Mouse (Mus musculus) liver, embryonic 15.5 days (tissue): ENCODE data around the gene S100b. TPM values are rescaled to one million over a fixed set of nuclear protein-coding genes. Genes with fewer than 3 reads are reported as not detected.

Experiments
- ATAC-seq: fragments of 200-750 bp; cut with Nextera tagmentation; 2 replicates; pipeline ENCODE4 v1.8.0; 2017; ENCODE audit warnings: moderate number of reproducible peaks, mild to moderate bottlenecking, moderate library complexity; ENCODE audit not compliant: insufficient read depth
- H3K27ac ChIP-seq: fragments of 300-500 bp; sonication (generic); replicated peaks from 2 replicates; pipeline ENCODE4 v1.5.1; 2015; ENCODE audit warnings: mild to moderate bottlenecking, inconsistent platforms
- H3K27me3 ChIP-seq: fragments of 300-500 bp; sonication (generic); 2 replicates; pipeline ENCODE4 v1.6.1; 2015; ENCODE audit warnings: mild to moderate bottlenecking, inconsistent platforms
- H3K36me3 ChIP-seq: fragments of 300-500 bp; sonication (generic); replicated peaks from 2 replicates; pipeline ENCODE4 v1.6.1; 2015; ENCODE audit warnings: moderate library complexity, mild to moderate bottlenecking, inconsistent platforms
- H3K4me1 ChIP-seq: fragments of 300-500 bp; sonication (generic); replicated peaks from 2 replicates; pipeline ENCODE4 v1.6.1; 2015; ENCODE audit warnings: inconsistent platforms
- H3K4me2 ChIP-seq: fragments of 300-500 bp; sonication (generic); 2 replicates; pipeline ENCODE4 v1.6.1; 2015; ENCODE audit warnings: moderate library complexity, mild to moderate bottlenecking, inconsistent platforms
- H3K4me3 ChIP-seq: fragments of 300-500 bp; sonication (generic); replicated peaks from 2 replicates; pipeline ENCODE4 v1.5.1; 2015; ENCODE audit warnings: mild to moderate bottlenecking, inconsistent platforms
- H3K9ac ChIP-seq: fragments of 300-500 bp; sonication (generic); 2 replicates; pipeline ENCODE4 v1.6.1; 2015; ENCODE audit warnings: moderate library complexity, mild to moderate bottlenecking, inconsistent platforms
- H3K9me3 ChIP-seq: fragments of 300-500 bp; sonication (generic); replicated peaks from 2 replicates; pipeline ENCODE4 v1.6.1; 2016; ENCODE audit warnings: inconsistent platforms
- WGBS: fragments of 180-500 bp; shearing (Covaris S2); methylation state at CpG from one replicate; pipeline ENCODE4 v1.1.7; 2015; ENCODE audit warnings: mixed read lengths; ENCODE audit not compliant: insufficient replicate concordance; 5-methylcytosine and 5-hydroxymethylcytosine counted together
- polyA plus RNA-seq: library from polyadenylated mRNA; unstranded; fragments of >200 nt; fragmentation: Nextera tagmentation; extraction: Ambion mirVana; gene quantifications from 2 replicates; pipeline ENCODE4 v1.2.1, GENCODE M21; 2015

The S100b gene
- polyA plus RNA-seq, 1 experiment from 2014 or later = 0.12 TPM

DNA sequence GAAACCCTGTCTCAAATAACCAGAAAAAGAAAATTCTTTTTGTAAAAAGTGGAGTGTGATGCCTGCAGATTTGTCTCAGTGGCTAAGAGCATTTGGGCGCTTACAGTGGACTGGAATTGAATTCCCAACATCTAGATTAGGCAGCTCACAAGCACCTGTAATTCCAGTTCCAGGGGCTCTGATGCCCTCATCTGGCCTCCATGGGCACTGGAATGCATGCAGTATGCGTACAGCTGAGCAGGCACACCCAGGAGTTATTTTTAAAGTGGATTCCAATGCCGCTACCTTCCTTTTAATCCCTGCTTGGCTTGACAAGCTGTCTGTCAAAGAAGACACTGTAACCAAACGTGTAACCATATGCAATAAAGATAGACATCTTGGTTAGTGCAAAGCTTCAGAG, 14.3 kb upstream of the S100b start:
- H3K9me3 ChIP-seq = no peaks in the 10 kb centered on the region
- peaks cover 13% of the 10 kb centered on the region for H3K4me1 ChIP-seq
- H3K9ac ChIP-seq = no peak overlapping the region
- no peak for ATAC-seq
- no peak overlapping the region for H3K27ac ChIP-seq
- WGBS = 54% methylated on average over 4 of the region's 4 CpGs
- no peaks in the 10 kb centered on the region for H3K27me3 ChIP-seq
- no peak overlapping the region for H3K4me3 ChIP-seq
- no peaks in the 10 kb centered on the region for H3K36me3 ChIP-seq
- no peak overlapping the region for H3K4me2 ChIP-seq

DNA sequence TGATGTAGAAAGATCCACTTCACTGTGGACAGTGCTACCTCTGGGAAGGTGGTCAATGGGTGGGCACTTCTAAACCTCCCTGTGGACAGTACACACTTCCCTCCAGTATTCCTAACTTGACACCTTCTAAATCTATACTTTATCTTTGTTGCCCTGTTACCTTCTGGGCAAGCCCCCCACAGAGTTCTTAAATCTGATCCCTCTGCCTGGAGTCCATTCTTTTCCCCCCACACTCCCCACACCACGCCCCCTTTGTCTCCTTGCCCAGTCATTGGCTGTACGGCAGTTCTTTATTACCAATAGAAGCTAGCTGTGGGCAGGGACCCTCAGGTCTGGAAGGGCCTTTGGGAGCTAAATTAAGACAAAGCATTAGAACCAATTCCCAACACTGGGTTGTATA, 8.5 kb upstream of the S100b start:
- Histone ChIP-seq H3K27ac (no peak overlapping the region), H3K9me3 (no peaks in the 10 kb centered on the region), H3K4me2 (no peak overlapping the region), H3K9ac (no peak overlapping the region), H3K4me3 (no peak overlapping the region), H3K36me3 (no peaks in the 10 kb centered on the region), H3K4me1 (no peaks in the 10 kb centered on the region), H3K27me3 (no peaks in the 10 kb centered on the region)
- WGBS = 54% methylated on average over 2 of the region's 2 CpGs
- ATAC-seq = no peak

DNA sequence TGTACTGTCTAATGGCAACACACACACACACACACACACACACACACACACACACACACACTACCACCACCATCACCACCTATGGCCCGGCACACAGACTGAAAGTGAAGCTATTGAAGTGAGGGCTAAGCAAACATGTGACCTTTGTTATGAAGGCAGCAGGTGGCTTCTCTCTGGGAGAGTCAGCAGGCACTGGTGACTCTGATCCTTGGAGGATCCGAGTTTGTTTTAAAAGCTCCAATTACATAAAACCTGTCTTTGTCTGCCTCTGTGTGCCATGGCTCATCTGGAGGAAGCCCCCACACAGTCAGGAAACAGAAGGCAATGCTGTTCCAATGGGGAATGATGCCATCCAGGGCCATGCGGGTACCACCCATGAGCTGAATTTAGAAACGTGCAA, 7.1 kb upstream of the S100b start:
- Histone ChIP-seq H3K4me3 (no peak overlapping the region), H3K36me3 (no peaks in the 10 kb centered on the region), H3K9me3 (no peaks in the 10 kb centered on the region), H3K9ac (no peak overlapping the region), H3K27ac (no peak overlapping the region), H3K4me1 (no peaks in the 10 kb centered on the region), H3K4me2 (no peak overlapping the region), H3K27me3 (no peaks in the 10 kb centered on the region)
- ATAC-seq = no peak
- WGBS = 45% methylated on average over 4 of the region's 4 CpGs

DNA sequence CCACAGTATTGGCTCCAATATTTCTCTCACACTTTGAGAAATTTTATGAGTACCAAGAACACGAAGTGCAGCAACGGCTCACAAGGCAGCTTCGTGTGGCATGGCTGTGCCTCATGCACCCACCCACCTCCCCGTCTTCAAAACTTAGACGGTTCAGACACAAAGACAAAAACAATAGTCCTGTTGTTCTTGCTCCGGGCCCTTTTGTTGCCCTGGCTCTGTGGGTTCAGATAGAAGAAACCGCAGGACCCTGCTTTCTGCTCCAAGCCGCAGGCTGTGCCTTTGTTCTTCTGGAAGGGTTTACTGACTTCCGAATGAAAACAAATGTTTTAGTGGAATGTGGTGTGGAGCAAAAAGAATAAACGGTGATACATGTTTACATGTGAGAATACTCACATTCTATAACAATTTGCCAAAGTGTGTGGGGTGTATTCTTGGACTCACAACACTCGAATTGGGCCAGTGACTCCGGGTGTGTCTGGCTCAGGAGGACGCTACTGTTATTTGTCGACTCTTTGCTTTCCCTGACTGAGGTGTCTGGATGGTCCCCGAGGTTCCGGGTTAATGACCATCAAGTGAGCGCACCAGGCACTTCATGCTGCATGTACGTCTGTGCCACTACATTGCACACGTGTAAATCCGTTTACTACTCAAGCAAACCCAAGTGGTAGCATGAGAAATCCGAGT, 5.5 kb upstream of the S100b start:
- H3K27ac ChIP-seq = no peak overlapping the region
- no peaks in the 10 kb centered on the region for H3K36me3 ChIP-seq
- WGBS = 58% methylated on average over 21 of the region's 21 CpGs
- ATAC-seq = no peak
- H3K4me1 ChIP-seq = no peaks in the 10 kb centered on the region
- no peaks in the 10 kb centered on the region for H3K9me3 ChIP-seq
- no peak overlapping the region for H3K9ac ChIP-seq
- no peaks in the 10 kb centered on the region for H3K27me3 ChIP-seq
- no peak overlapping the region for H3K4me2 ChIP-seq
- no peak overlapping the region for H3K4me3 ChIP-seq

DNA sequence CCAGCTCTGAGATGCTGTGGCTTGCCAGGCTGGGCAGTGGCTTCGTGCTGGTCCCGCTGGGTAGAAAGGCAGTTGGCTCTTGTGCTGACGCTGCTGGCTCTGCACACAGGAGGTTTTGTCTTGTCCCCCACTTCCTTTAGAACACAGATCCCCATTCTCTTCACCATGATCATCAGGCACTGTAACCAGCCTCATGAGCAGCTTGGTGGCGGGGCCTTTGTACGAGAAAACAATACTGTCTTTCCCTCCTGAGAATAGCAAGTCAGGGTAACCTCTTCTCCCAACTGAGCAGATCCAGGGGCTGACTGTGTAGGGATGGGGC, 5.0 kb upstream of the S100b start:
- Histone ChIP-seq H3K4me1 (no peaks in the 10 kb centered on the region), H3K4me3 (no peak overlapping the region), H3K9me3 (no peaks in the 10 kb centered on the region), H3K4me2 (no peak overlapping the region), H3K9ac (no peak overlapping the region), H3K27ac (no peak overlapping the region), H3K36me3 (no peaks in the 10 kb centered on the region), H3K27me3 (no peaks in the 10 kb centered on the region)
- no peak for ATAC-seq
- 70% methylated on average over 5 of the region's 5 CpGs for WGBS

DNA sequence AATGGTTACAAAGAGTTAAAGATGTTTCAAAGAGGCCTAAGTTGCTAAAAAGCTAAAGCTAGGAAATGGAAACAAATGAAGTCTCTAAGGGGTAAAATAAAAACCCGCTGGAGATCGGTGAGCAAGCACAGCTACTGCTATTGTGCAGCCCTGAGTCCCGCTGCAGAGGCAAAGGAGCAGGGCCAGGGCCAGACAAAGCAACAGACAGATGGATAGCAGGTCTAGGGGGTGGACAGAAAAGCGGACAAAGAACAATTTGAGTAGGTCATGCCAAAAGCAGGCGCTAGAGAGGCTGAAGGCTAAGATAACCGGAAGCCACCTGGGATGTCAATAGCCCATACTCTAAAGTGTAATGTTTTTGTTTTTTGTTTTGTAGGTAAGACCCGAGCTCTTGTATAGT, 2.8 kb upstream of the S100b start:
- Histone ChIP-seq H3K36me3 (no peaks in the 10 kb centered on the region), H3K4me1 (no peaks in the 10 kb centered on the region), H3K9ac (no peak overlapping the region), H3K27ac (no peak overlapping the region), H3K4me3 (no peak overlapping the region), H3K4me2 (no peak overlapping the region), H3K27me3 (no peaks in the 10 kb centered on the region), H3K9me3 (no peaks in the 10 kb centered on the region)
- no peak for ATAC-seq
- WGBS = 66% methylated on average over 7 of the region's 7 CpGs

DNA sequence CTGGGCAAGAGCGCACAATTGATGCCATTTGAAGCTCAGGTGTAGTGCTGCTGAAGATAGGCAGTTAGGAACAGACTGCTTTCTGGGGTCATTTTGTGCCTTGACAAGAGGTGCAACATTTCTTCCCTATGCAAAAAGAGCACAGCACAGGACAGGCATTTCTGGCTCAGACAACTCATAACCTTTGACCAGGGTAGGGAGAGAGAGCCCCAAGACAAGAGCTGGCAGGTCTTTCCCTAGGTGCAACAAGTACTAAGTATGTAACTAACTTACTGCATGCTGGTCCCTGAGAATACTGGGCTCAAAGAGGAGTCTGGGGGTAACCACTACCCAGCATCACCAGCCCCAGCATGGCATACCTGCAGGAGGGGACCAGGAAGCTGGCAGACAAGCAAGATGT, 574 bp upstream of the S100b start:
- no peak overlapping the region for H3K4me3 ChIP-seq
- no peak overlapping the region for H3K9ac ChIP-seq
- no peaks in the 10 kb centered on the region for H3K9me3 ChIP-seq
- H3K4me2 ChIP-seq = no peak overlapping the region
- 77% methylated on average over 1 of the region's 1 CpGs for WGBS
- H3K27me3 ChIP-seq = no peaks in the 10 kb centered on the region
- no peaks in the 10 kb centered on the region for H3K36me3 ChIP-seq
- no peak overlapping the region for H3K27ac ChIP-seq
- ATAC-seq = no peak
- H3K4me1 ChIP-seq = no peaks in the 10 kb centered on the region

DNA sequence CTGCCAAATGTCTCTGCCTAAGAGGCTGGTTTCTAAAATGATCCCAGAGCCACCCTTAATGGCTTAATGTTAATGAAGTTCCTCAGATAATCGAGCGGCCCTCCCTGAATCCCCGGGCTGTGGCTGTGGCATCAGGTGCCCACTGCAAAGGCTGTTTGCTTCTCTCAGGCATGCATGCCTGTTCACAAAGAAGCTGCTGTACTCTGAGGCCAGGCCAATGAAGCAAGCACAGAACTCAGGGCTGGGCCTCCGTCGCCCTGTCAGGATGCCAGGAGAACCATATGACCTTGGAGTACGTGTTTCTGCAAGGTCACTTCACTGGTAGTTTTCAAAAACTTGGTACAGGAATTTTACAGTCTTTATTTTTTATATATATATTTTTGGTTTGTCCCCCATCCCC, 2.0 kb downstream of the S100b start:
- H3K4me2 ChIP-seq = no peak overlapping the region
- no peaks in the 10 kb centered on the region for H3K36me3 ChIP-seq
- ATAC-seq = no peak
- WGBS = 71% methylated on average over 6 of the region's 6 CpGs
- no peak overlapping the region for H3K27ac ChIP-seq
- no peaks in the 10 kb centered on the region for H3K27me3 ChIP-seq
- H3K4me1 ChIP-seq = no peaks in the 10 kb centered on the region
- no peak overlapping the region for H3K4me3 ChIP-seq
- no peaks in the 10 kb centered on the region for H3K9me3 ChIP-seq
- H3K9ac ChIP-seq = no peak overlapping the region

DNA sequence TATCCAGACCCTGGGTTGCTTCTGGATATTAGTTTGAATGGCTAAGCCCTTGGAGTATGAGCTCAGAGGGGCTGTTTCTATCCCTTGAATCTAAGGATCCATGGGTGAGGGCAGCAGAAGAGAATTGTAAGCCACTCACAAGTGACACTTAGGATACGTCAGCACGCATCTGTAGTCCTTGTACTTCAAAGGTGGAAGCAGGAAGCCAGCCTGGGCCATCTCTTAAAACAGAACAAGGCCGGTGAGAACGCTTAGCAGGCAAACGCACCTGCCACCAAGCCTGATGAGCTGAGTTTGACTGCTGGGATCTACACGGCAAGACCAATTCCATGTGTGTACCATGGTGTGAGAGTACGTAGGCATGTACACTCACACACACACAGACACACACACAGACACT, 3.6 kb downstream of the S100b start:
- no peak for ATAC-seq
- no peak overlapping the region for H3K4me2 ChIP-seq
- H3K4me1 ChIP-seq = no peaks in the 10 kb centered on the region
- H3K4me3 ChIP-seq = no peak overlapping the region
- WGBS = 75% methylated on average over 7 of the region's 7 CpGs
- no peak overlapping the region for H3K9ac ChIP-seq
- H3K27ac ChIP-seq = no peak overlapping the region
- H3K36me3 ChIP-seq = no peaks in the 10 kb centered on the region
- no peaks in the 10 kb centered on the region for H3K27me3 ChIP-seq
- no peaks in the 10 kb centered on the region for H3K9me3 ChIP-seq

DNA sequence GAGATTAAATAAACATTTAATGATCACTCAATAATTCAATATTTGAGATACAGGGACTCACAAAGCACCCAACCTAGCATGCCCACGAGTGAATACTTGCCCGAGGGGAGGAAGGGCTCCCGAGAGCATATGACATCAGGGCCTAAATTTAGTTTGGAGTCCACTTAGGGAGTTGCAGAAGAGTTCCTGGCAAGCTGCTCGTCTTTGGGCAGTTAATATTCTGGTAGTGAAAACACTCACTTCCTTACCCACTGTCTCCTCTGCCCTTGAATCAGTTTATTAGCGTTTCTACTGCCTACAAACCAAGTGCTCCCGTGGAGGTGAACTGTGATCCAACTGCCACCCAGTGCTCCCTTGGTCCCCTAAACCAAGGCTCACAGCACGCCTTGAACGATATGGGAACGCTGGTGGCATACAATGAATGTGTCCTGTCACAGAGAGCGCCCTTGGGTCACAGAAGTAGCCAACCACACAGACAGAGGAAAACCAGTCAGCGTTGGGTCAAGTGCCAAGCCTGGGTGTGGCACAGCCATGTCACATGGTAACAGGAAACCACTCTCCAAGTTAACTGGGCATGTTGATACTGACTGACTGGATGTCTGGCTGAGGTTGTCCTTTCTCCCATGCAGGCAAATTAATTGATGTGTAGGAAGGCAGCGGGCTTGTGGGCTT, 4.2 kb downstream of the S100b start:
- H3K27ac ChIP-seq = no peak overlapping the region
- no peak overlapping the region for H3K4me2 ChIP-seq
- no peaks in the 10 kb centered on the region for H3K4me1 ChIP-seq
- H3K9me3 ChIP-seq = no peaks in the 10 kb centered on the region
- no peak overlapping the region for H3K4me3 ChIP-seq
- H3K36me3 ChIP-seq = no peaks in the 10 kb centered on the region
- WGBS = 51% methylated on average over 12 of the region's 12 CpGs
- no peak overlapping the region for H3K9ac ChIP-seq
- H3K27me3 ChIP-seq = no peaks in the 10 kb centered on the region
- ATAC-seq = no peak

DNA sequence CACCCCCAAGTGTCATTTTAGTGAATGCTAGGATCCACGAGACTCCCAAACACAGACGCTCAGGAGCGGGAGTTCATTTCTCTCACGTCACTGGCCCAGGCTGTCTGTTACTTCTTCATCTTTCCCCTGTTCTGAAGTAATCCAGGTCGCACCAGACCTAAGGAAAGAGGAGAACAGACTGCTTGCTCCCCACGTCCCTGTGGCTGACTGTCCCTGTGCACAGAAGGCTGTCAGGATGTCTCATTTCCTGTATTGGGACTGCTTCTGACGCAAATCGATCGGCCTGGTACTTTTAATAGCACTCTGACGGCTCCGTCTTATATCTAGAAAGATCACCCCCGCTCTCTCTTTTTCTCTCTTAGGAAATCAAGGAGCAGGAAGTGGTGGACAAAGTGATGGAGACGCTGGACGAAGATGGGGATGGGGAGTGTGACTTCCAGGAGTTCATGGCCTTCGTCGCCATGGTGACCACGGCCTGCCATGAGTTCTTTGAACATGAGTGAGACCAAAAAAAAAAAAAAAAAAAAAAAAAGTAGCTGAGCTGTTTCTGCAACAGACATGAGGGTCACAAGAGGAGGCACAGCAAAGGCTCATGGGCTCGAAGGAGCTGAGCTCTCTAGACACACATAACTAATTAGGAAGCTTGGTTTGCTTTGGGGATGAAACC, 6.0 kb downstream of the S100b start:
- H3K4me2 ChIP-seq = no peak overlapping the region
- no peak overlapping the region for H3K9ac ChIP-seq
- no peaks in the 10 kb centered on the region for H3K27me3 ChIP-seq
- H3K36me3 ChIP-seq = no peaks in the 10 kb centered on the region
- H3K4me1 ChIP-seq = no peaks in the 10 kb centered on the region
- ATAC-seq = no peak
- 62% methylated on average over 18 of the region's 18 CpGs for WGBS
- H3K27ac ChIP-seq = no peak overlapping the region
- H3K9me3 ChIP-seq = no peaks in the 10 kb centered on the region
- no peak overlapping the region for H3K4me3 ChIP-seq
